Mouse (Mus musculus): ENCODE measurements around the gene Cryzl2. TPM values are rescaled to one million over a fixed set of nuclear protein-coding genes. Genes with fewer than 3 reads are reported as not detected.

Gene Cryzl2
- polyA plus RNA-seq, 1 experiment from 2014 or later = 9.9 TPM

DNA sequence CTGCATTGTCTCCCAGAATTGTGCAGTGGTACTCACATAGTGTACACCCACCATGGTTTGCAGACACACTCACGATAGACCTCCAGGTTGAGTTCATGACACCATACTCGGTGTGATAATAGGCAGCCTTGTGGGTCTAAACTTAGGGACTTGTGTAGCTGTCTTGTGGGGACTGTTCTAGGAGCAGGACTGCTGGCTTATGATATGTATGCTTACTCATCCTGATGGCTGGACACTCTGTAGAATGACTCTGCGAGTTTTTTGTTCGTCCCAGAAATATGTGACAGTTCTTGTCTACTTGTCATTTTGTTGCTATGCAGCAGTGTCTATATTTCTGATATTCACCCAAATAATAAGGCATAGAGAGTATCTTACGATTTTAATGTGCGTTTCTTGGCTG, 23.3 kb downstream of the Cryzl2 start:
- Histone ChIP-seq H3K4me3 (replicated peaks; ENCODE audit: low read length) (no peak overlapping the region), H3K27me3 (ENCODE audit: control insufficient read depth, insufficient read depth, low read length) (no peaks in the 10 kb centered on the region), H3K4me2 (replicated peaks) (no peak overlapping the region), H3K27ac (no peak overlapping the region), H3K4me1 (replicated peaks; ENCODE audit: control insufficient read depth, insufficient read depth, low read length) (no peaks in the 10 kb centered on the region), H3K36me3 (replicated peaks; ENCODE audit: control insufficient read depth, insufficient read depth) (no peaks in the 10 kb centered on the region), H3K9me3 (ENCODE audit: control insufficient read depth, low read length) (no peaks in the 10 kb centered on the region), H3K9ac (no peak overlapping the region)
- no peak for ATAC-seq (ENCODE audit: low FRiP score)
- WGBS = 94% methylated on average over 6 of the region's 6 CpGs
- no peak for DNase-seq (ENCODE audit: low spot score)

DNA sequence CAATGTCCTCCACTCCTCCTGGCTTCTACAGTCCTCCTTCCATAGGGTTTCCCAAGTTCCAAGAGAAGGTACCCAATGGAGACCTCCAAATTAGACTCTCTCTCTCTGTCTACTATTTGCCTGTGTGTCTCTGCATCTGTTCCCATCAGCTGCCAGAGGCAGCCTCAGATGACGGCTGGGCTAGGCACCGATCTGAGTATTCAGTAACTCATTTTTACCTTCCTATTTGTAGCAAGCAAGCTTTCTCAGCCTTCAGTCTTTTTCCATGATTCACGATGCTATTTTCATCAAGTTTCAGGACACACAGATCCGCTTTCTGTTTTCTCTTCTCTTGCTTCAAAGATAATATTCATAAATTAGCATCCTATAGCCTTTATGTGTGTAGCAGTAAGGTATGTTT, 25.8 kb downstream of the Cryzl2 start:
- WGBS = 90% methylated on average over 4 of the region's 4 CpGs
- Histone ChIP-seq H3K4me1 (replicated peaks; ENCODE audit: control insufficient read depth, insufficient read depth, low read length) (no peaks in the 10 kb centered on the region), H3K4me3 (replicated peaks; ENCODE audit: low read length) (no peak overlapping the region), H3K9me3 (ENCODE audit: control insufficient read depth, low read length) (no peaks in the 10 kb centered on the region), H3K4me2 (replicated peaks) (no peak overlapping the region), H3K9ac (no peak overlapping the region), H3K27ac (no peak overlapping the region), H3K27me3 (ENCODE audit: control insufficient read depth, insufficient read depth, low read length) (no peaks in the 10 kb centered on the region), H3K36me3 (replicated peaks; ENCODE audit: control insufficient read depth, insufficient read depth) (no peaks in the 10 kb centered on the region)
- ATAC-seq (ENCODE audit: low FRiP score) (no peak), DNase-seq (ENCODE audit: low spot score) (no peak)

DNA sequence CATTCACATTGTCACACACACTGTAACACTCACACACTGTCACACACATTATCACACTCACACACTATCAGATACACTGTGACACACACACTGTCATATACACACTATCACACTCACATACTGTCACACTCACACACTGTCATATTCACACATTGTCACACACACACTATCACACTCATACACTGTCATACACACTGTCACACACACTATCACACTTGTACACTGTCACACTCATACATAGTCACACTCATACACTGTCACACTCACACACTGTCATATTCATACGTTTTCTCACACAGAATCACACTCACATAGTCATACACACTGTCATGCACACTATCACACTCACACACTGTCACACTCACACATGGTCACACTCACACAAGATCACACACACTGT, 42.3 kb downstream of the Cryzl2 start:
- no peak for ATAC-seq (ENCODE audit: low FRiP score)

DNA sequence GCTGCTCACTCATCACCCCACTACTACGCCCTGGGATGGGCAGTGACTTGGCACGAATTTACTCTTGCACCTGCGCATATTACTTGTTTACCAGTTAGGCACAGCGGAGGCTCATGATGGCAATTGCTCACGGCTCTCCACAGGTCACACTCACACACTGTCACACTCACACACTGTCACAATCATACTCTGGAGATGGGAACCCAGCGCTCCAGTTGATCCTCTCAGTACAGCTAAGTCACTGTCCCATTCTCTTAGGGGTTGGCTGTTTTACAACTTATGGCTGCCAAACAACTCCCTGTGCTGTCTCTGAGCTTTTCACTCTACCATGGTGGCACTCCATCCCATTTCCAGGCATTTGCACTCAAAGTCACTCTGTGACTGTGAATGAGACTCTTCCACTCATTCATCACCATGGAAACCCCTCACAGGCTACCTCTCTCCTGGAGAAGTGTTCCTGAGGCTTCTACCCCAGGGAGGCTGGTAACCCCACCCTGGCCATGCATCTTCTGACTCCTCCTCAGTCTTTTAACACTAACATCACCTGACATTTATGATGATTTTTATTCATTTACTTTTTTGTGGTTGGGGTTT, 43.1 kb downstream of the Cryzl2 start:
- no peaks in the 10 kb centered on the region for H3K4me1 ChIP-seq (replicated peaks; ENCODE audit: control insufficient read depth, insufficient read depth, low read length)
- no peaks in the 10 kb centered on the region for H3K27me3 ChIP-seq (ENCODE audit: control insufficient read depth, insufficient read depth, low read length)
- WGBS = 84% methylated on average over 6 of the region's 6 CpGs
- no peak overlapping the region for H3K4me2 ChIP-seq (replicated peaks)
- H3K9ac ChIP-seq = no peak overlapping the region
- 0 out of 2 replicates have a peak, but pooled peaks have one; percentile 14 for ATAC-seq (ENCODE audit: low FRiP score)
- H3K4me3 ChIP-seq (replicated peaks; ENCODE audit: low read length) = no peak overlapping the region
- no peaks in the 10 kb centered on the region for H3K9me3 ChIP-seq (ENCODE audit: control insufficient read depth, low read length)
- H3K36me3 ChIP-seq (replicated peaks; ENCODE audit: control insufficient read depth, insufficient read depth) = no peaks in the 10 kb centered on the region
- no peak overlapping the region for H3K27ac ChIP-seq
- DNase-seq (ENCODE audit: low spot score) = no peak

More for the DNA sequence above, 42.3 kb downstream of the Cryzl2 start:
- Histone ChIP-seq H3K9ac (no peak overlapping the region), H3K4me1 (replicated peaks; ENCODE audit: control insufficient read depth, insufficient read depth, low read length) (no peaks in the 10 kb centered on the region), H3K9me3 (ENCODE audit: control insufficient read depth, low read length) (no peaks in the 10 kb centered on the region), H3K4me2 (replicated peaks) (no peak overlapping the region), H3K27ac (no peak overlapping the region), H3K4me3 (replicated peaks; ENCODE audit: low read length) (no peak overlapping the region), H3K27me3 (ENCODE audit: control insufficient read depth, insufficient read depth, low read length) (no peaks in the 10 kb centered on the region), H3K36me3 (replicated peaks; ENCODE audit: control insufficient read depth, insufficient read depth) (no peaks in the 10 kb centered on the region)
- no peak for DNase-seq (ENCODE audit: low spot score)
- WGBS = 97% methylated on average over 1 of the region's 1 CpGs

DNA sequence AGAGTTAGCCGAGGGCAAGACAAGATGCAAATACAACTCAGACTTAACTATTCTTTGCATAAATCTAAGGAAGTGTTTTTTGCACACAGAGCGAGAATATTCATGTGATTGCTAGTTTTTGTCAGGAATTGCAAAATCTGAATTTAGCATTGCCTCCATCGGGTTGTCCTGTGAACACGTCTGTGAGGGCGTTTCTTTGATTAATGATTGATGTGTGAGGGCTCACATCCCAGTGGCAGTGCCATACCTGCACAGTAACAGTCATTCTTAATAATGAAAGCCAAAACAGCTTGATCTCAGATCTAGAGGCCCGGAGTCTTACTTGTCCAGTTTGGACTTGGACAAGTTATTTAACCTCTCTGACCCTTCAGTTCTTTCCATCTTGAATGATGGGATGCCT, 44.7 kb downstream of the Cryzl2 start:
- Histone ChIP-seq H3K27ac (no peak overlapping the region), H3K9me3 (ENCODE audit: control insufficient read depth, low read length) (no peaks in the 10 kb centered on the region), H3K4me1 (replicated peaks; ENCODE audit: control insufficient read depth, insufficient read depth, low read length) (no peaks in the 10 kb centered on the region), H3K4me2 (replicated peaks) (no peak overlapping the region), H3K36me3 (replicated peaks; ENCODE audit: control insufficient read depth, insufficient read depth) (no peaks in the 10 kb centered on the region), H3K4me3 (replicated peaks; ENCODE audit: low read length) (no peak overlapping the region), H3K9ac (no peak overlapping the region), H3K27me3 (ENCODE audit: control insufficient read depth, insufficient read depth, low read length) (no peaks in the 10 kb centered on the region)
- ATAC-seq (ENCODE audit: low FRiP score) (no peak), DNase-seq (ENCODE audit: low spot score) (no peak)
- WGBS = 60% methylated on average over 6 of the region's 6 CpGs

GRCm38 (mm10) chr1:157506522-157506921, 48.1 kb downstream of the Cryzl2 start, which contains the start of gene Sec16b:
TSS of gene Sec16b (plus strand) at chr1:157506728.
- Histone ChIP-seq H3K36me3 (replicated peaks; ENCODE audit: control insufficient read depth, insufficient read depth) (no peaks in the 10 kb centered on the region), H3K4me1 (replicated peaks; ENCODE audit: control insufficient read depth, insufficient read depth, low read length) (0 out of 2 replicates have a peak, but pooled peaks cover 7% of the 10 kb centered on the region), H3K9ac (no peak within 1 kb of the TSS), H3K4me2 (replicated peaks) (no peak within 1 kb of the TSS), H3K27ac (no peak within 1 kb of the TSS), H3K9me3 (ENCODE audit: control insufficient read depth, low read length) (no peaks in the 10 kb centered on the region), H3K27me3 (ENCODE audit: control insufficient read depth, insufficient read depth, low read length) (no peaks in the 10 kb centered on the region), H3K4me3 (replicated peaks; ENCODE audit: low read length) (no peak within 1 kb of the TSS)
- no peak; the same call in 1 of the 2 replicates for ATAC-seq (ENCODE audit: low FRiP score)
- WGBS = 17% methylated on average over 5 of the region's 5 CpGs
- DNase-seq (ENCODE audit: low spot score) = peak; percentile 42

DNA sequence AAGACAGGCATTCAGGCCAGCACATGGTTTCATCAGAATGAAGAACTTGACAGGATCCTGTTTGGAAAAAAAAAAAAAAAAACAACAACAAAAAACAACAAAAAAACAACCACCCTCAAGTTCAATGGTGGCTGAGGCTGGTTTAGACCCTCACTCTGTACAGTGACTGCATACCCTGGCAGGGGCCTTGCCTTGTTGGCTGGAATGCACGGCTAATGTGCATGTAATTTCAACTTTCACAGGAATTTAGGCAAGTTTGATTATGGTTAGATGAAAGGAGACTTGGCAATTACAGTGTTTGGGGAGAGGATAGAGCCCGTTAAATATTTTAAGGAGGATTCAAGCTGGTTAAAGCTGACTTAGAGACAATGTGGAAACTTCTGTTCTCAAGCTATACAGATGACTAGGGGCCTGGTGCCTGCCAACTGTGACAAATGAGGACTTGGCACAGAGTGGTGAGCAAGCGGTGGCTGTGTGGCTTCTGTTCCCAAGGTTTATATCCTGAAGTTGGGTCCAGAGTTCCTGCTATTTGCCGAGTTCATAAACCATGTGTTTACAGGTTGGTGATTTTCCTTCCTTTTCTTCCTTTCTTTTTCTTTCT, 48.7 kb downstream of the Cryzl2 start:
- Histone ChIP-seq H3K9me3 (ENCODE audit: control insufficient read depth, low read length) (no peaks in the 10 kb centered on the region), H3K4me2 (replicated peaks) (no peak overlapping the region), H3K4me1 (replicated peaks; ENCODE audit: control insufficient read depth, insufficient read depth, low read length) (0 out of 2 replicates have a peak, but pooled peaks cover 7% of the 10 kb centered on the region), H3K9ac (no peak overlapping the region), H3K27me3 (ENCODE audit: control insufficient read depth, insufficient read depth, low read length) (no peaks in the 10 kb centered on the region), H3K36me3 (replicated peaks; ENCODE audit: control insufficient read depth, insufficient read depth) (no peaks in the 10 kb centered on the region), H3K4me3 (replicated peaks; ENCODE audit: low read length) (no peak overlapping the region), H3K27ac (no peak overlapping the region)
- peak; percentile 48 for DNase-seq (ENCODE audit: low spot score)
- ATAC-seq (ENCODE audit: low FRiP score) = peak; percentile 85
- 28% methylated on average over 4 of the region's 4 CpGs for WGBS

GRCm38 (mm10) chr1:157507814-157508213, 49.4 kb downstream of the Cryzl2 start:
- no peak overlapping the region for H3K4me2 ChIP-seq (replicated peaks)
- H3K9ac ChIP-seq = no peak overlapping the region
- DNase-seq (ENCODE audit: low spot score) (no peak), ATAC-seq (ENCODE audit: low FRiP score) (no peak)
- H3K27ac ChIP-seq = no peak overlapping the region
- no peaks in the 10 kb centered on the region for H3K27me3 ChIP-seq (ENCODE audit: control insufficient read depth, insufficient read depth, low read length)
- H3K36me3 ChIP-seq (replicated peaks; ENCODE audit: control insufficient read depth, insufficient read depth) = no peaks in the 10 kb centered on the region
- WGBS = 46% methylated on average over 5 of the region's 5 CpGs
- 0 out of 2 replicates have a peak, but pooled peaks cover 7% of the 10 kb centered on the region for H3K4me1 ChIP-seq (replicated peaks; ENCODE audit: control insufficient read depth, insufficient read depth, low read length)
- H3K4me3 ChIP-seq (replicated peaks; ENCODE audit: low read length) = no peak overlapping the region
- H3K9me3 ChIP-seq (ENCODE audit: control insufficient read depth, low read length) = no peaks in the 10 kb centered on the region

DNA sequence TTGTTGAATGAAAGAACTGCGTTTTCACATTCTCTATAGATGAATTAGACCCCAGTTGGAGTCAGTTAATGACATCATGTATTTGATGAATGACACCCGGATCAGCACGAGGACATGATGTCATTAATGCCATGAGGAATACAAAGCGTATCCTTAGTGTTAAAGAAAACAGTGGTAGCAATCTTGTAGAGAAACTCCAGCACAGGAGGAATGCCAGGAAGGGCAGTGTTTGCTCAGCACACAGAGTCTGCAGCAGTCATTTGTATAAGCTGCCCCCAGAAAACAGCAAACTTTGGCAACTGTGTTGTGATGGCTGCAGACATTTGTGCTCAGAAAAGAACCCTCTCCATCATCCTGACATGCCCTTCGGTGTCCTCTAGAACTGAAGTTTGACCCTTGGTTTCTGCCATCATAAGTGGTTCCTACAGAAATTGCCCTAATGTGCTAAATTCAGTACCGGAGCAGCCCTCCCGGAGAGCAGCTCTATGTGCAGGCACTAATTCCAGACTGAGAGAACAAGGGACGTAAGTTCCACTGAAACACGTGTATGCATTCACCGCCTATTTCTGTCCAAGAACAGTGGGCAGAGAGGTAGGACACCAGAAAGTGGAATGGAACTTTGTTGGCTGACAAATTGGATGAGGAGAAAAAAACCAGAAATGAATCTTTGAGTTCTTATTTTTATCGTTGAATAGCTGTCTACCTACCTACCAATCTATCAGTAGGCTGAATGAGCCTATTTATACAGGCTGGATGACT, 54.5 kb downstream of the Cryzl2 start:
- Histone ChIP-seq H3K27ac (no peak overlapping the region), H3K9me3 (ENCODE audit: control insufficient read depth, low read length) (no peaks in the 10 kb centered on the region), H3K9ac (no peak overlapping the region), H3K27me3 (ENCODE audit: control insufficient read depth, insufficient read depth, low read length) (no peaks in the 10 kb centered on the region), H3K4me1 (replicated peaks; ENCODE audit: control insufficient read depth, insufficient read depth, low read length) (0 out of 2 replicates have a peak, but pooled peaks cover 7% of the 10 kb centered on the region), H3K4me2 (replicated peaks) (no peak overlapping the region), H3K36me3 (replicated peaks; ENCODE audit: control insufficient read depth, insufficient read depth) (no peaks in the 10 kb centered on the region), H3K4me3 (replicated peaks; ENCODE audit: low read length) (no peak overlapping the region)
- WGBS = 64% methylated on average over 11 of the region's 11 CpGs
- ATAC-seq (ENCODE audit: low FRiP score) = no peak
- DNase-seq (ENCODE audit: low spot score) = no peak
